Mouse (Mus musculus) G1E (cell line): ENCODE data around the gene Shroom3. TPM values are rescaled to one million over a fixed set of nuclear protein-coding genes. Genes with fewer than 3 reads are reported as not detected.

Experiments
- ATAC-seq: 2 replicates; pipeline ENCODE4 v1.8.0; 2016; ENCODE audit warnings: mild to moderate bottlenecking; ENCODE audit not compliant: insufficient number of reproducible peaks, poor library complexity, low FRiP score, severe bottlenecking; ENCODE audit errors: extremely low read depth
- DNase-seq: peaks from one replicate; pipeline ENCODE4 v3.0.0; 2012; ENCODE audit warnings: low spot score
- H3K27me3 ChIP-seq: 2 replicates; pipeline ENCODE4 v1.6.1; 2012; ENCODE audit warnings: mild to moderate bottlenecking, low read length, inconsistent platforms; ENCODE audit not compliant: insufficient read depth
- H3K36me3 ChIP-seq: replicated peaks from 2 replicates; pipeline ENCODE3; 2012; ENCODE audit warnings: mild to moderate bottlenecking, inconsistent platforms
- H3K4me1 ChIP-seq: 2 replicates; pipeline ENCODE4 v1.6.1; 2012; ENCODE audit warnings: low read depth, low read length, inconsistent platforms, mixed read lengths; ENCODE audit not compliant: insufficient read depth
- H3K4me3 ChIP-seq: 2 replicates; pipeline ENCODE4 v1.5.1; 2012; ENCODE audit warnings: low read depth, mild to moderate bottlenecking, inconsistent platforms, low read length, moderate library complexity, mixed read lengths
- H3K9me3 ChIP-seq: replicated peaks from 2 replicates; pipeline ENCODE4 v1.6.1; 2012; ENCODE audit warnings: inconsistent platforms
- CTCF ChIP-seq: IDR thresholded peaks from 2 replicates; pipeline ENCODE4 v1.5.1; 2012; ENCODE audit warnings: low read depth, low read length, inconsistent platforms, mixed read lengths
- GATA1 ChIP-seq: IDR thresholded peaks from 2 replicates; pipeline ENCODE4 v1.6.1; 2012; ENCODE audit warnings: borderline replicate concordance, low read length, inconsistent platforms, mixed read lengths
- GATA2 ChIP-seq: IDR thresholded peaks from 2 replicates; pipeline ENCODE4 v1.6.1; 2012; ENCODE audit warnings: low read depth, low read length, inconsistent platforms, borderline replicate concordance
- POLR2AphosphoS5 ChIP-seq: IDR thresholded peaks from 2 replicates; pipeline ENCODE4 v1.6.1; 2012; ENCODE audit warnings: low read depth, low read length, inconsistent platforms; ENCODE audit not compliant: insufficient replicate concordance
- TAL1 ChIP-seq: conservative IDR thresholded peaks from 2 replicates; pipeline ENCODE4 v1.6.1; 2012; ENCODE audit warnings: low read depth, low read length, inconsistent platforms, mixed read lengths
- polyA plus RNA-seq: library from polyadenylated mRNA; stranded (reverse); fragments of >175 nt; gene quantifications from 2 replicates; pipeline ENCODE4 v1.2.3, GENCODE M21; 2012
- total RNA-seq, 2 experiments: library from RNA; stranded (forward) in 1 of 2; stranded (reverse) in 1 of 2; fragments of 200-1000 nt in 1 of 2; fragments of >200 nt in 1 of 2; fragmentation: Nextera tagmentation in 1 of 2; gene quantifications; 2 replicates each; pipeline ENCODE4 v1.2.3; 2014 to 2017

Gene Shroom3
- total and polyA plus RNA-seq, 3 experiments: 0.60 TPM; not detected in 2

- TF ChIP-seq POLR2AphosphoS5: no peak
- no peak for TF ChIP-seq TAL1
- TF ChIP-seq GATA2: no peak
- TF ChIP-seq GATA1: no peak
- TF ChIP-seq CTCF: no peak
- peaks cover 3% of the 10 kb centered on the region for H3K9me3 ChIP-seq
- no peaks in the 10 kb centered on the region for H3K36me3 ChIP-seq
- DNase-seq (no peak), ATAC-seq (no peak)
- no peak overlapping the region for H3K4me3 ChIP-seq
- no peaks in the 10 kb centered on the region for H3K27me3 ChIP-seq
- no peaks in the 10 kb centered on the region for H3K4me1 ChIP-seq
These were observed 134.0 kb downstream of the Shroom3 start for GRCm38 (mm10) chr5:92817122-92817822.

- ATAC-seq (no peak), DNase-seq (no peak)
- Histone ChIP-seq H3K9me3 (peaks cover 7% of the 10 kb centered on the region), H3K27me3 (no peaks in the 10 kb centered on the region), H3K36me3 (no peaks in the 10 kb centered on the region), H3K4me3 (no peak overlapping the region), H3K4me1 (no peaks in the 10 kb centered on the region)
- TF ChIP-seq POLR2AphosphoS5: no peak
- no peak for TF ChIP-seq TAL1
- TF ChIP-seq GATA2: no peak
- TF ChIP-seq GATA1: no peak
- TF ChIP-seq CTCF: no peak
These were observed 138.1 kb downstream of the Shroom3 start for GRCm38 (mm10) chr5:92821370-92821769.

GRCm38 (mm10) chr5:92823495-92823894 lies 140.3 kb downstream of the Shroom3 start:
- DNase-seq (no peak), ATAC-seq (no peak)
- no peaks in the 10 kb centered on the region for H3K36me3 ChIP-seq
- no peak overlapping the region for H3K4me3 ChIP-seq
- no peaks in the 10 kb centered on the region for H3K27me3 ChIP-seq
- peaks cover 12% of the 10 kb centered on the region for H3K9me3 ChIP-seq
- H3K4me1 ChIP-seq: no peaks in the 10 kb centered on the region
- TF ChIP-seq TAL1 (no peak), GATA2 (no peak), POLR2AphosphoS5 (no peak), GATA1 (no peak), CTCF (no peak)

- ATAC-seq (no peak), DNase-seq (no peak)
- H3K36me3 ChIP-seq: no peaks in the 10 kb centered on the region
- no peak for TF ChIP-seq GATA2
- no peak for TF ChIP-seq GATA1
- no peak for TF ChIP-seq POLR2AphosphoS5
- TF ChIP-seq TAL1: no peak
- TF ChIP-seq CTCF: no peak
- no peak overlapping the region for H3K4me3 ChIP-seq
- H3K4me1 ChIP-seq: no peaks in the 10 kb centered on the region
- no peaks in the 10 kb centered on the region for H3K27me3 ChIP-seq
- peaks cover 13% of the 10 kb centered on the region for H3K9me3 ChIP-seq
These were observed 141.2 kb downstream of the Shroom3 start for GRCm38 (mm10) chr5:92824304-92825009.

GRCm38 (mm10) chr5:92830391-92830790 lies 147.2 kb downstream of the Shroom3 start:
- 0 out of 2 replicates have a peak, but pooled peaks cover 6% of the 10 kb centered on the region for H3K9me3 ChIP-seq
- ATAC-seq: no peak
- H3K36me3 ChIP-seq: no peaks in the 10 kb centered on the region
- H3K27me3 ChIP-seq: no peaks in the 10 kb centered on the region
- no peak for TF ChIP-seq CTCF
- no peak for TF ChIP-seq TAL1
- no peak for TF ChIP-seq GATA2
- no peak for TF ChIP-seq POLR2AphosphoS5
- TF ChIP-seq GATA1: no peak
- no peak overlapping the region for H3K4me3 ChIP-seq
- no peak for DNase-seq
- H3K4me1 ChIP-seq: no peaks in the 10 kb centered on the region

GRCm38 (mm10) chr5:92834513-92834912 lies 151.3 kb downstream of the Shroom3 start:
- no peak for ATAC-seq
- Histone ChIP-seq H3K36me3 (no peaks in the 10 kb centered on the region), H3K9me3 (no peaks in the 10 kb centered on the region; the same call in 1 of the 2 replicates), H3K4me1 (no peaks in the 10 kb centered on the region), H3K4me3 (no peak overlapping the region), H3K27me3 (no peaks in the 10 kb centered on the region)
- DNase-seq: no peak
- TF ChIP-seq GATA2 (no peak), CTCF (no peak), GATA1 (no peak), POLR2AphosphoS5 (no peak), TAL1 (no peak)
